Mouse (Mus musculus) spleen, adult 2 months (tissue): ENCODE measurements at regions not wholly inside any gene's neighbourhood (a gene's known extent, or its start where the extent isn't known, plus 50 kb on each side); places are given as distances from the start of the nearest gene placed in this dataset.

Source experiments
- CTCF ChIP-seq: fragments of 200-500 bp; IDR thresholded peaks from 2 replicates; pipeline ENCODE4 v1.5.1; 2011; ENCODE audit warnings: mild to moderate bottlenecking, inconsistent platforms; ENCODE audit not compliant: insufficient read depth, insufficient read length, insufficient replicate concordance; ENCODE audit errors: extremely low read depth
- POLR2A ChIP-seq: fragments of 200-500 bp; IDR thresholded peaks from 2 replicates; pipeline ENCODE4 v1.6.1; 2011; ENCODE audit warnings: low read depth, low read length, inconsistent platforms

DNA sequence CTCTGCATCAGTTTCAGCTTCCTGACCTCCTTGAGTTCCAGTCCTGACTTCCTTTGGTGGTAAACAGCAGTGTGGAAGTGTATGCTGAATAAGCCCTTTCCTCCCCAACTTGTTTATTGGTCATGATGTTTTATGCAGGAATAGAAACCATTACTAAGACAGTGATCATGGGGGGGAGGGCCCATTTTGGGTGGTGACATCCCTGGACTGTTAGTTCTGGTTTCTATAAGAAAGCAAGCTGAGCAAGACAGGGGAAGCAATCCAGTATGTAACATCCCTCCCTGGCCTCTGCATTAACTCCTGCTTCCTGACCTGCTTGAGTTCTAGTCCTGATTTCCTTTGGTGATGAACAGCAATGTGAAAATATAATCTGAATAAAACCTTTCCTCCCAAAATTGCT, 124.5 kb downstream of the Gm10715 start:
- TF ChIP-seq CTCF = no peak
- no peak for TF ChIP-seq POLR2A
